Mouse (Mus musculus) erythroblast, embryonic 14.5 days (primary cell): ENCODE data around the gene Col25a1.

Experiments used
- GATA1 ChIP-seq: IDR thresholded peaks from 2 replicates; pipeline ENCODE4 v1.6.1; 2012; ENCODE audit warnings: low read length, inconsistent platforms, mixed read lengths
- TAL1 ChIP-seq: IDR thresholded peaks from 3 replicates; pipeline ENCODE4 v1.6.1; 2012; ENCODE audit warnings: low read length, inconsistent platforms, mixed read lengths

- TF ChIP-seq TAL1 (no peak), GATA1 (no peak)
Measured at GRCm38 (mm10) chr3:130288102-130288501, 156.8 kb downstream of the Col25a1 start.
